18 mouse cellular contexts compared by ENCODE assay signal in the genomic region with DNA sequence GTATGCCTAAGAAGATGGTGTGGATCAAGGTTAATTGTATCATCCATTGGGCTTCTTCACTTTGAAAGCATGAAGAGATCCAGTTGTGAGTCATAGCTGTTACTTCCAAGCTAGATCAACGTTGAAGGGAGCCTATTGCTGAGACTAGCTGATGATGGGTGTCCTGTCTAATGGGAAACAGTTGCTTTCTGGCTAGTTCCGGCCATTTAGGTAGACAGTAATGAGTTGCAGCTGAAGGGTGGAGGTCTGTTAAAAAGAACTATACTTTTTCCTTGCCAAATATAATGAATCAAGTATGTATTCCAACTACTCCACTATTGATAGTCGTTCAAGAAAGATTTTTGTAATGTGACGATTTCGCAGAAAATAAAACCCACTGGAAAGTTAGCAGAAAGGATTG. TPM values are rescaled to one million over a fixed set of nuclear protein-coding genes. Genes with fewer than 3 reads are reported as not detected.
A peak's percentile ranks its signal among the peaks of the same experiment; 100 is the strongest.
DNase-seq lines count a peak whose midpoint lies in the region; ATAC-seq and TF ChIP-seq lines count a peak whose summit lies in the region.
"Had no signal": no experiment of that assay in that cellular context is flagged by ENCODE, and none has a peak within 500 bp of the region (broad histone marks: within the 10 kb centered on the region; RNA-seq: fewer than 3 reads in every experiment).

No protein-coding gene starts in this region.

- no peaks in the 10 kb centered on the region for H3K9me3 ChIP-seq in embryonic facial prominence, embryonic 14.5 days (ENCODE audit: control insufficient read depth, low read length)
- no peaks in the 10 kb centered on the region for H3K9me3 ChIP-seq in liver, embryonic 12.5 days (replicated peaks)
- H3K9me3 ChIP-seq: forebrain, embryonic 12.5 days; heart, embryonic 13.5 days; hindbrain, embryonic 15.5 days had no signal

- intact Hi-C loops in gastrocnemius, adult 2 months (cut with DNase I), result no loop called here

- no peak overlapping the region for H3K4me2 ChIP-seq in embryonic facial prominence, embryonic 14.5 days (ENCODE audit: low read depth, low read length)
- no peak overlapping the region for H3K4me2 ChIP-seq in liver, embryonic 12.5 days
- H3K4me2 ChIP-seq: forebrain, embryonic 12.5 days; heart, embryonic 13.5 days; hindbrain, embryonic 15.5 days had no signal

- H3K4me3 ChIP-seq in gastrocnemius, adult 2 months, result no peak overlapping the region
- no peak overlapping the region for H3K4me3 ChIP-seq in embryonic facial prominence, embryonic 14.5 days (ENCODE audit: low read depth, low read length)
- no peak overlapping the region for H3K4me3 ChIP-seq in liver, embryonic 12.5 days
- H3K4me3 ChIP-seq: forebrain, embryonic 12.5 days; heart, embryonic 13.5 days; hindbrain, embryonic 15.5 days had no signal

- no peaks in the 10 kb centered on the region; the same call in 1 of the 2 replicates for H3K4me1 ChIP-seq in embryonic facial prominence, embryonic 14.5 days (ENCODE audit: control insufficient read depth, insufficient read depth, low read length)
- H3K4me1 ChIP-seq in liver, embryonic 12.5 days, result no peaks in the 10 kb centered on the region
- H3K4me1 ChIP-seq: heart, embryonic 13.5 days; hindbrain, embryonic 15.5 days had no signal

- H3K36me3 ChIP-seq in embryonic facial prominence, embryonic 14.5 days (ENCODE audit: control insufficient read depth, insufficient read depth, low read length), result no peaks in the 10 kb centered on the region
- no peaks in the 10 kb centered on the region for H3K36me3 ChIP-seq in liver, embryonic 12.5 days
- H3K36me3 ChIP-seq: forebrain, embryonic 12.5 days; heart, embryonic 13.5 days; hindbrain, embryonic 15.5 days had no signal

- no peak overlapping the region for H3K9ac ChIP-seq in embryonic facial prominence, embryonic 14.5 days (ENCODE audit: low read depth, low read length)
- no peak overlapping the region for H3K9ac ChIP-seq in liver, embryonic 12.5 days
- H3K9ac ChIP-seq: forebrain, embryonic 12.5 days; heart, embryonic 13.5 days; hindbrain, embryonic 15.5 days had no signal

- TF ChIP-seq CTCF in gastrocnemius, adult 2 months (IDR thresholded peaks at IDR 0.05), result no peak

- no peaks in the 10 kb centered on the region for H3K27me3 ChIP-seq in embryonic facial prominence, embryonic 14.5 days (replicated peaks; ENCODE audit: control insufficient read depth, insufficient read depth, low read length)
- no peaks in the 10 kb centered on the region for H3K27me3 ChIP-seq in liver, embryonic 12.5 days (replicated peaks)
- H3K27me3 ChIP-seq: forebrain, embryonic 12.5 days; heart, embryonic 13.5 days; hindbrain, embryonic 15.5 days had no signal

- no peak overlapping the region for H3K27ac ChIP-seq in gastrocnemius, adult 2 months
- no peak overlapping the region for H3K27ac ChIP-seq in embryonic facial prominence, embryonic 14.5 days (replicated peaks; ENCODE audit: low read depth, low read length)
- H3K27ac ChIP-seq in liver, embryonic 12.5 days, result no peak overlapping the region
- H3K27ac ChIP-seq: forebrain, embryonic 12.5 days; heart, embryonic 13.5 days; hindbrain, embryonic 15.5 days had no signal

- DNase-seq in gastrocnemius, adult 18-20 months (ENCODE audit: low spot score), result peak; percentile 30
- no peak for DNase-seq in gastrocnemius, adult 2 months
- peak; percentile 53 for DNase-seq in 3T3-L1 (ENCODE audit: low read depth, low spot score)
- peak; percentile 77 for DNase-seq in embryonic facial prominence, embryonic 14.5 days (ENCODE audit: low spot score)
- peak; percentile 72 for DNase-seq in skeletal muscle tissue, adult 2 months (ENCODE audit: low read depth, low spot score)
- DNase-seq: adrenal gland, postnatal 10 days; cerebellum, adult 11 months; cerebellum, adult 8-10 months; cerebellum, postnatal 14 days; gastrocnemius, postnatal 36 days; heart, adult 11 months; heart, postnatal 36 days had no signal

- WGBS in embryonic facial prominence, embryonic 14.5 days, result 40% methylated on average over 5 of the region's 5 CpGs
- WGBS in liver, embryonic 12.5 days (ENCODE audit: insufficient replicate concordance), result 66% methylated on average over 5 of the region's 5 CpGs

- peak; percentile 47; the same call in 1 of the 2 replicates for ATAC-seq in embryonic facial prominence, embryonic 14.5 days (ENCODE audit: low read depth)
- ATAC-seq in liver, embryonic 12.5 days, result no peak
- ATAC-seq: forebrain, embryonic 16.5 days; inflammation-experienced regulatory T-cells, adult 6 months had no signal

RNA-seq across cellular contexts. Expression of a gene that starts 32.5 kb away (rescaled TPM):
- total RNA-seq in gastrocnemius, adult 18-20 months (2021), result 10 to 100 TPM; 27.0 to 33.4 TPM
- 10 to 100 TPM; 32.4 to 35.6 TPM for total RNA-seq in gastrocnemius, adult 2 months (2021)
- polyA plus RNA-seq in embryonic facial prominence, embryonic 14.5 days (2014; fragmentation: Nextera tagmentation; extraction: Ambion mirVana), result 19.1 and 20.3 TPM in 2 replicates
- 10.9 and 12.4 TPM in 2 replicates for polyA plus RNA-seq in liver, embryonic 12.5 days (2016; fragmentation: Nextera tagmentation; extraction: Ambion mirVana)
